Mouse (Mus musculus): ENCODE results near the gene Olfr1199.

GRCm38 (mm10) chr2:88751270-88751669, 9.0 kb downstream of the Olfr1199 start, which contains the start of gene Olfr1198:
- TF ChIP-seq E2F4 (IDR thresholded peaks at IDR 0.05; ENCODE audit: insufficient read depth) (no peak), POLR2A (IDR thresholded peaks at IDR 0.05; ENCODE audit: insufficient read length, low read depth) (no peak), MAX (IDR thresholded peaks at IDR 0.05; ENCODE audit: low read depth) (no peak), CEBPB (IDR thresholded peaks at IDR 0.05; ENCODE audit: insufficient read depth, poor library complexity, severe bottlenecking) (no peak), TCF12 (IDR thresholded peaks at IDR 0.05; ENCODE audit: insufficient read depth, poor library complexity, severe bottlenecking) (no peak)
